Mouse (Mus musculus) heart, adult 8-10 months (tissue): Measurements from ENCODE around the gene Olfr17. TPM values are rescaled to one million over a fixed set of nuclear protein-coding genes. Genes with fewer than 3 reads are reported as not detected.
A peak's percentile ranks its signal among the peaks of the same experiment; 100 is the strongest.
"Not testable (repeated sequence)": the region's sequence is repeated elsewhere in the genome, so short reads cannot be mapped to it uniquely, and the experiment has no call there.

Experiments used
- DNase-seq: peaks from one replicate; pipeline ENCODE4 v3.0.0; 2022; ENCODE audit warnings: low spot score
- total RNA-seq, 4 experiments: library from RNA; stranded (reverse); gene quantifications; 2 replicates each; pipeline ENCODE4 v1.2.4; 2022

Olfr17 gene
- total RNA-seq: not detected

DNA sequence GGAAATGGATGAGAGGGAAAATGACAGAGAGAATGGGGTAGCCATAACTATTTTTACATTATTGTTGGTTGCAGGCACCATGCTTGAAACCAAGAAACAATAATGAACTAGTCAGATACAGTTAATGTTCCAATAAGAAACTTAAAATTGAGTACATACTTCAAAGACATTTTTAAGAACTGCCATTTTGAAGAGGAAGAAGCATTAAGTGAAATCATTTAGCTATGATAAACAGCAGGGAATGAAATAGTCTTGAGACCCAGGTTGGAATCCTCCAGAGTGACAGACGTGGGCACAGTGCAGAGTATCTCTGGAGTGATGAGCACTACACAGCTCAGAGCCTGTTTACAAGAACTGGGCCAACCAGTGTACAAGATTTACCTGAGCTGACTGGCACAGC is at the start of gene Olfr17:
Olfr17 (plus strand) TSS at position 301 of the 400 bp plus-strand sequence.
- DNase-seq: no peak

DNA sequence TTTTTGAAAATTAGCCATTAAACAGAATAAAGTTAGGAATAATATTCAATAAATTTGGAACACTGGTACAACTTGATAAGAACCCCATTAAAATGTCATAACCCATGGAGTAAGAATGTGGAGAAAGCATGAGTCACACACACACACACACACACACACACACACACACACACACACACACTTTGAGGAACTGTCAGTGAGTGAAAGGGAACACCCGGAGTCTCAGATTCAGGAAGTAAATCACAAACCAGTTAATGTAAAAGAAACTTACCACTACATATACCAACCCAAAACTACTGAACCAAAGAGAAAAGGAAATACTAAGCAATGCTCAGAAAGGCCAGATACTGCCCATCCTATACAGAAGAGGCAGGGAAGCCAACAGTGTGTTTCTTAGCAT is 48.6 kb upstream of the Olfr17 start:
- no peak for DNase-seq

DNA sequence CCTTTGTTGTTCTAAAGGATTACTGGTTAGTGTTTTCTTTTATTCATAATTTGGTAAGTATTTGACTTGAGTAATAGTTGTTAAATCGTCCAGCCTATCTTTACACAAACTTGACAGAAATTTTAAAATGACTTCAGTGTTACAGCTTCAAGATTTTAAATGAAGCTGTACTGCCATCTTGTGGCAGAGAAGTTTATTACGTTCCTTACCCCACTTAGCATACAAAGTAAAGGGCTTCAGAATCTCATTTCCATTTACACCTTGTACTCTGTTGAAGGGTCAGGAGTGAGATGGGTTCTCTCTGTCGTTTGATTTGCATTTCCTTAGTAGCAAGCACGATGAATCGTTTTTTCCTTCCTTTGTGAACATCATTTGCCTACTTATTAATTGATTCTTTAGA is 47.2 kb upstream of the Olfr17 start:
- peak; percentile 40 for DNase-seq

DNA sequence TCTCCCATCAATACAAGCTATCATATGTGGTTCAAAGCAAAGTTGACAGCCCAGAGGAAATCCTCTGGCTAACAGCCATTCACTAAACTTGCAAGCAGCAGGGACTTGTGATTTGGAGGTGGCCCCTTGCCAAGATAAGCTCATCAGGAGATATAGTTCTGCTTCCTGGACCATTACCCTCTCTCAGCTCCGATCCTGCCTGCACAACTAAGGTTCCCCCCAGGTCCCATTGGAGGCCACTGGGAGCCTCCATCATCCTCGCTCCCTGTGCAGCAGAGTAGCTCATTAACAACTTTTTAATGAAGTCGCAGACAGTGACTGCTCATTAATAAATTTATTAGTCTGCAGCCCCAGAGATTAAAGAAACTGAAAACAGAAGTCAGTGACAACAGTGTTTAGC is 45.4 kb upstream of the Olfr17 start:
- DNase-seq: no peak

DNA sequence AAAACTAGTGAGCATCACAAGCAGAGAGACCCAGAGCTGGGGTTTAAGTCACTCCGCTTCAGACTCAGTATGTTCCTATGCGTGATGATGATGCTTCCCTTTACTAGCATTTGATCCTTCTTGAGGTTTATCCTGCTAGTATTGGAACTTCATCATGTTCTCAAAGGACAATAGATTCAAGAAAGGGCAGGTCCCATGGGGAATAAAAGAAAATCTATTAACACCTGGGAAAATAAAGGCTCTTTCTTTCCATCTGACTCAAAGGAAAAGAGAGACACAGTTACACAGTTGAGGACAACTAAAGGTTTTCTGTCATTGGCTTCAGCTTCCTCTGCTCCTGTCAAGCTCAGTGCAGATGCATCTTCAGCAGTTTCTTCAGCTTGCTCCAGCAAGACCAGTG is 22.3 kb upstream of the Olfr17 start, which contains the start of gene Olfr714:
Olfr714 (plus strand) TSS at position 301 of the 400 bp plus-strand sequence.
- no peak for DNase-seq

DNA sequence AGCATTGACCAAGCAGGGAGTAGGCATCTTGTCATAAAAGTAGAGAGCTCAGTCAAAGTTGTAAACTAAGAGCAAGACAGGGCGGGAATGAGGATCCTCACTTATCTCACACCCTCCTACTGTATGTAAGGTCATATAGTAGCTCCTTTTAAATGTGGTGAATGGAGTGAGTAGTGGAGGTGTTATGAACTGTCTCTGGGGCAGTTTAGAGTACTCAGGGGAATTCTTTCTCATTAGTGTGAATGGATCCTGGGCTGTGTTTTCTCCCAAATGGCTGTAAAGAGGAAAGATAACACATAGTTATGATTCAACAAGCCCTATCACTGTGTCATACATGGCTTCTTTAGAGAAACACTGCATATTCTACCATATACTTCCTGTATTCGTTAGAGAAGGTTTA is 17.2 kb downstream of the Olfr17 start, which contains the start of gene Olfr715b:
Olfr715b (minus strand) TSS at position 101 of the 400 bp plus-strand sequence.
- not testable (repeated sequence) for DNase-seq

DNA sequence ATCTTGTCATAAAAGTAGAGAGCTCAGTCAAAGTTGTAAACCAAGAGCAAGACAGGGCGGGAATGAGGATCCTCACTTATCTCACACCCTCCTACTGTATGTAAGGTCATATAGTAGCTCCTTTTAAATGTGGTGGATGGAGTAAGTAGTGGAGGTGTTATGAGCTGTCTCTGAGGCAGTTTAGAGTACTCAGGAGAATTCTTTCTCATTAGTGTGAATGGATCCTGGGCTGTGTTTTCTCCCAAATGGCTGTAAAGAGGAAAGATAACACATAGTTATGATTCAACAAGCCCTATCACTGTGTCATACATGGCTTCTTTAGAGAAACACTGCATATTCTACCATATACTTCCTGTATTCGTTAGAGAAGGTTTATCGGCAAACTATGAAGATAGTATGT is 38.0 kb downstream of the Olfr17 start, which contains the start of gene Olfr715:
Olfr715 (minus strand) TSS at position 101 of the 400 bp plus-strand sequence.
- not testable (repeated sequence) for DNase-seq

DNA sequence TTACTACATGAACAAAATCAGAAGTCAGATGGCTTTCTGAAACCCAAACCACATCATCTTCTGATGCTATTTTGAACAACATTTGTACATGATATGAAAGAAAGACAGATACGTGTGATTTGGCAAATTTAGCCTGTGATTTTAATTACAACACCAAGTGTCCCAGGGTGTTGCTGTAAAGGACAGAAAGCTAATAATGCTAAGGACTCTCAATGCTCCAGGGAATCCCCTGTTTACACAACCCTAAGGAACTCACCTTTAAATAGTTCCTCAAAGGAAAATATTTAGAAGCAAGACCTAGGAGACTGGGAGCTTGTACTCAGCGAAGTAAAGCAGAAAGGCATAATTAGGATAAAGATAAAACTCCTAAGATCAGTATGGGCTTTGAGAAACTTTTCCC is 45.0 kb downstream of the Olfr17 start, which contains the start of gene Olfr716:
Olfr716 (plus strand) TSS at position 301 of the 400 bp plus-strand sequence.
- DNase-seq: not testable (repeated sequence)

Other genes with a start within 250 kb of the Olfr17 start
- not detected for gene Olfr703, start 249.9 kb upstream of the Olfr17 start, total RNA-seq
- gene Olfr704, start 230.0 kb upstream of the Olfr17 start, total RNA-seq: not detected
- gene Olfr705, start 216.3 kb upstream of the Olfr17 start, total RNA-seq: not detected
- gene Olfr706, start 205.1 kb upstream of the Olfr17 start, total RNA-seq: not detected
- not detected for gene Olfr707, start 192.0 kb upstream of the Olfr17 start, total RNA-seq
- gene Olfr1532-ps1, start 185.2 kb upstream of the Olfr17 start, total RNA-seq: not detected
- gene Olfr709-ps1, start 161.0 kb upstream of the Olfr17 start, total RNA-seq: not detected
- not detected for gene Olfr710, start 144.9 kb upstream of the Olfr17 start, total RNA-seq
- gene Olfr6, start 129.3 kb upstream of the Olfr17 start, total RNA-seq: not detected
- not detected for gene Olfr711, start 117.8 kb upstream of the Olfr17 start, total RNA-seq
- not detected for gene Olfr2, start 87.1 kb upstream of the Olfr17 start, total RNA-seq
- gene Olfr713, start 62.0 kb upstream of the Olfr17 start, total RNA-seq: not detected
- not detected for gene Olfr714, start 22.2 kb upstream of the Olfr17 start, total RNA-seq
- not detected for gene Olfr715b, start 17.1 kb downstream of the Olfr17 start, total RNA-seq
- gene Olfr715, start 37.9 kb downstream of the Olfr17 start, total RNA-seq: not detected
- not detected for gene Olfr716, start 45.1 kb downstream of the Olfr17 start, total RNA-seq
- gene Nlrp14, start 73.8 kb downstream of the Olfr17 start, total RNA-seq: not detected
- not detected for gene Rbmxl2, start 116.2 kb downstream of the Olfr17 start, total RNA-seq